Mouse (Mus musculus): ENCODE data around the gene Dnajc30.

DNA sequence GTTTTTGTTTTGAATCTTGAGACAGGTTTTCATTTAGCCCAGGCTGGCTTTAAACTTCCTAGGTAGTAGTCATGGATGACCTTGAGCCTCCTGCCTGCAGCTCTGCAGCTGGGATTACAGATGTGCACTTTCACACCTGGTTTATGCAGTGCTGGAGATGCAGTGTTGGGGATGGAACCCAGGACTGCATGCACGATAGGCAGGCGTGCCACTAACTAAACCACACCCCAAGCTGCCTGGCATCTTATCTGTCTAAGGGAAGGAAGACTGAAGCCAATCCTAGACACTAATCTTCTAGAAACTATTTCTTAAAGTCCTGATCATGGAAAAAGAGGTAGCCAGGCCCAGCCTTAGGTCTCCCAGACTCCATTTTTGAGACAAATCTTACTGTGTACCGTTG is 6.4 kb downstream of the Dnajc30 start:
- TF ChIP-seq POLR2A (IDR thresholded peaks at IDR 0.05; ENCODE audit: low read depth, low read length) (no peak), CTCF (IDR thresholded peaks at IDR 0.05; ENCODE audit: borderline replicate concordance, insufficient read depth, low read length) (no peak)
